Mouse (Mus musculus) midbrain, embryonic 11.5 days (tissue): Measurements from ENCODE around the gene Tcfl5. TPM values are rescaled to one million over a fixed set of nuclear protein-coding genes. Genes with fewer than 3 reads are reported as not detected.

ENCODE experiments used
- ATAC-seq: fragments of 200-750 bp; cut with Nextera tagmentation; 2 replicates; pipeline ENCODE4 v1.8.0; 2017; ENCODE audit warnings: moderate TSS enrichment, moderate library complexity; ENCODE audit not compliant: low FRiP score
- DNase-seq: peaks from one replicate; pipeline ENCODE4 v3.0.0; 2015; ENCODE audit warnings: low spot score; ENCODE audit errors: missing footprints
- H3K27ac ChIP-seq: fragments of 300-500 bp; sonication (generic); 2 replicates; pipeline ENCODE4 v1.5.1; 2014; ENCODE audit warnings: low read depth, low read length
- H3K27me3 ChIP-seq: fragments of 300-500 bp; sonication (generic); 2 replicates; pipeline ENCODE4 v1.6.1; 2014; ENCODE audit warnings: mild to moderate bottlenecking, low read length, moderate library complexity, mixed read lengths; ENCODE audit not compliant: control insufficient read depth, insufficient read depth
- H3K36me3 ChIP-seq: fragments of 300-500 bp; sonication (generic); 2 replicates; pipeline ENCODE4 v1.6.1; 2014; ENCODE audit warnings: mild to moderate bottlenecking, low read length, moderate library complexity, mixed read lengths; ENCODE audit not compliant: control insufficient read depth, insufficient read depth
- H3K4me1 ChIP-seq: fragments of 300-500 bp; sonication (generic); 2 replicates; pipeline ENCODE4 v1.6.1; 2014; ENCODE audit warnings: low read length; ENCODE audit not compliant: control insufficient read depth, insufficient read depth
- H3K4me2 ChIP-seq: fragments of 300-500 bp; sonication (generic); 2 replicates; pipeline ENCODE4 v1.6.1; 2014; ENCODE audit warnings: mild to moderate bottlenecking, moderate library complexity
- H3K4me3 ChIP-seq: fragments of 300-500 bp; sonication (generic); 2 replicates; pipeline ENCODE4 v1.5.1; 2014; ENCODE audit warnings: low read depth, low read length
- H3K9ac ChIP-seq: fragments of 300-500 bp; sonication (generic); 2 replicates; pipeline ENCODE4 v1.6.1; 2014; ENCODE audit warnings: low read length
- H3K9me3 ChIP-seq: fragments of 300-500 bp; sonication (generic); 2 replicates; pipeline ENCODE4 v1.6.1; 2016; ENCODE audit warnings: low read length; ENCODE audit not compliant: control insufficient read depth
- WGBS: fragments of 180-500 bp; shearing (Covaris S2); extraction: QIAGEN DNeasy Blood & Tissue Kit; methylation state at CpG from one replicate; pipeline ENCODE4 v1.1.7; 2014; 5-methylcytosine and 5-hydroxymethylcytosine counted together
- polyA plus RNA-seq: library from polyadenylated mRNA; unstranded; fragments of >200 nt; fragmentation: Nextera tagmentation; extraction: Ambion mirVana; gene quantifications from 2 replicates; pipeline ENCODE4 v1.2.1, GENCODE M21; 2014

Tcfl5 gene
- polyA plus RNA-seq, 1 experiment from 2014 or later = 0.18 TPM

- peak overlapping the region; percentile 9 for H3K4me3 ChIP-seq
- DNase-seq = peak; percentile 90
Measured at GRCm38 (mm10) chr2:180659353-180660150, 17.0 kb upstream of the Tcfl5 start.

GRCm38 (mm10) chr2:180658381-180658780 is 15.9 kb upstream of the Tcfl5 start:
- ATAC-seq = no peak
- H3K4me1 ChIP-seq = peaks cover 7% of the 10 kb centered on the region; the same call in 1 of the 2 replicates
- no peaks in the 10 kb centered on the region for H3K27me3 ChIP-seq
- peak; percentile 81 for DNase-seq
- no peak overlapping the region for H3K4me3 ChIP-seq
- no peak overlapping the region for H3K4me2 ChIP-seq
- H3K36me3 ChIP-seq = peaks cover 4% of the 10 kb centered on the region; the same call in 1 of the 2 replicates
- no peak overlapping the region for H3K9ac ChIP-seq
- 89% methylated on average over 5 of the region's 5 CpGs for WGBS
- H3K9me3 ChIP-seq = no peaks in the 10 kb centered on the region
- H3K27ac ChIP-seq = no peak overlapping the region

More at GRCm38 (mm10) chr2:180659353-180660150, 17.0 kb upstream of the Tcfl5 start:
- Histone ChIP-seq H3K27me3 (no peaks in the 10 kb centered on the region), H3K36me3 (peaks cover 4% of the 10 kb centered on the region; the same call in 1 of the 2 replicates), H3K9ac (peak overlapping the region; percentile 68), H3K4me2 (peak overlapping the region; percentile 42), H3K27ac (no peak overlapping the region), H3K9me3 (no peaks in the 10 kb centered on the region), H3K4me1 (peaks cover 7% of the 10 kb centered on the region; the same call in 1 of the 2 replicates)
- ATAC-seq = peak; percentile 52
- 28% methylated on average over 42 of the region's 42 CpGs for WGBS

- ATAC-seq = peak; percentile 72
- Histone ChIP-seq H3K9me3 (no peaks in the 10 kb centered on the region), H3K9ac (no peak overlapping the region), H3K4me3 (no peak overlapping the region), H3K4me1 (peaks cover 7% of the 10 kb centered on the region; the same call in 1 of the 2 replicates), H3K27me3 (no peaks in the 10 kb centered on the region), H3K36me3 (peaks cover 4% of the 10 kb centered on the region; the same call in 1 of the 2 replicates), H3K27ac (no peak overlapping the region), H3K4me2 (no peak overlapping the region)
- WGBS = 78% methylated on average over 4 of the region's 4 CpGs
- DNase-seq = peak; percentile 96
Measured at GRCm38 (mm10) chr2:180657394-180658013, 15.0 kb upstream of the Tcfl5 start.

GRCm38 (mm10) chr2:180655150-180655549 is 12.6 kb upstream of the Tcfl5 start:
- Histone ChIP-seq H3K4me2 (no peak overlapping the region), H3K9me3 (no peaks in the 10 kb centered on the region), H3K4me3 (no peak overlapping the region), H3K9ac (no peak overlapping the region), H3K27me3 (no peaks in the 10 kb centered on the region), H3K4me1 (peaks cover 6% of the 10 kb centered on the region; the same call in 1 of the 2 replicates), H3K27ac (no peak overlapping the region), H3K36me3 (no peaks in the 10 kb centered on the region)
- DNase-seq = peak; percentile 61
- WGBS = 64% methylated on average over 6 of the region's 6 CpGs
- no peak for ATAC-seq

GRCm38 (mm10) chr2:180654666-180655065 is 12.2 kb upstream of the Tcfl5 start:
- 86% methylated on average over 7 of the region's 7 CpGs for WGBS
- Histone ChIP-seq H3K9ac (no peak overlapping the region), H3K27me3 (no peaks in the 10 kb centered on the region), H3K4me1 (peaks cover 4% of the 10 kb centered on the region; the same call in 1 of the 2 replicates), H3K9me3 (no peaks in the 10 kb centered on the region), H3K36me3 (no peaks in the 10 kb centered on the region), H3K4me2 (no peak overlapping the region), H3K27ac (no peak overlapping the region), H3K4me3 (no peak overlapping the region)
- peak; percentile 33 for DNase-seq
- ATAC-seq = no peak

- H3K36me3 ChIP-seq = no peaks in the 10 kb centered on the region
- no peaks in the 10 kb centered on the region for H3K4me1 ChIP-seq
- no peak for ATAC-seq
Measured at GRCm38 (mm10) chr2:180646841-180647240, 4.3 kb upstream of the Tcfl5 start.

GRCm38 (mm10) chr2:180643626-180644025 is 1.1 kb upstream of the Tcfl5 start:
- Histone ChIP-seq H3K4me1 (no peaks in the 10 kb centered on the region), H3K36me3 (no peaks in the 10 kb centered on the region), H3K27me3 (peaks cover 26% of the 10 kb centered on the region), H3K4me2 (no peak overlapping the region), H3K9ac (no peak overlapping the region), H3K9me3 (peaks cover 15% of the 10 kb centered on the region), H3K4me3 (no peak overlapping the region), H3K27ac (no peak overlapping the region)
- DNase-seq = peak; percentile 77
- no peak for ATAC-seq

More at GRCm38 (mm10) chr2:180646841-180647240, 4.3 kb upstream of the Tcfl5 start:
- peak; percentile 12 for DNase-seq
- peaks cover 11% of the 10 kb centered on the region for H3K27me3 ChIP-seq
- no peak overlapping the region for H3K4me3 ChIP-seq
- H3K9me3 ChIP-seq = peaks cover 15% of the 10 kb centered on the region
- H3K27ac ChIP-seq = no peak overlapping the region
- no peak overlapping the region for H3K9ac ChIP-seq
- H3K4me2 ChIP-seq = no peak overlapping the region

- WGBS = 3% methylated on average over 108 of the region's 112 CpGs
- ATAC-seq = 0 out of 2 replicates have a peak, but pooled peaks have one; percentile 38
- H3K36me3 ChIP-seq = no peaks in the 10 kb centered on the region
- no peak overlapping the region for H3K9ac ChIP-seq
- no peaks in the 10 kb centered on the region for H3K4me1 ChIP-seq
- peaks cover 15% of the 10 kb centered on the region for H3K9me3 ChIP-seq
- H3K27me3 ChIP-seq = peaks cover 26% of the 10 kb centered on the region
- peak overlapping the region; percentile 29 for H3K4me3 ChIP-seq
- DNase-seq = peak; percentile 86
- no peak overlapping the region for H3K27ac ChIP-seq
- peak overlapping the region; percentile 30 for H3K4me2 ChIP-seq
Measured at GRCm38 (mm10) chr2:180641576-180642554, 643 bp downstream of the Tcfl5 start.
